Mouse (Mus musculus) liver, postnatal 0 days (tissue): ENCODE measurements around the gene Gm49387. TPM values are rescaled to one million over a fixed set of nuclear protein-coding genes. Genes with fewer than 3 reads are reported as not detected.

Experiments used
- ATAC-seq: fragments of 200-750 bp; cut with Nextera tagmentation; 2 replicates; pipeline ENCODE4 v1.8.0; 2017; ENCODE audit warnings: mild to moderate bottlenecking, moderate library complexity
- DNase-seq: peaks from one replicate; pipeline ENCODE4 v3.0.0-alpha.2; 2016
- H3K27ac ChIP-seq: fragments of 300-500 bp; sonication (generic); 2 replicates; pipeline ENCODE4 v1.5.1; 2014; ENCODE audit warnings: antibody characterized with exemption, moderate library complexity, mild to moderate bottlenecking, low read depth
- H3K27me3 ChIP-seq: fragments of 300-500 bp; sonication (generic); 2 replicates; pipeline ENCODE4 v1.6.1; 2014; ENCODE audit warnings: low read length, control low read depth, mixed read lengths; ENCODE audit not compliant: insufficient read depth
- H3K36me3 ChIP-seq: fragments of 300-500 bp; sonication (generic); replicated peaks from 2 replicates; pipeline ENCODE4 v1.6.1; 2014; ENCODE audit warnings: mild to moderate bottlenecking, control low read depth, low read length, moderate library complexity, mixed read lengths; ENCODE audit not compliant: insufficient read depth
- H3K4me1 ChIP-seq: fragments of 300-500 bp; sonication (generic); 2 replicates; pipeline ENCODE4 v1.6.1; 2014; ENCODE audit warnings: antibody characterized with exemption, mild to moderate bottlenecking, control low read depth; ENCODE audit not compliant: insufficient read depth
- H3K4me2 ChIP-seq: fragments of 300-500 bp; sonication (generic); 2 replicates; pipeline ENCODE4 v1.6.1; 2014; ENCODE audit warnings: low read depth, mild to moderate bottlenecking, low read length, moderate library complexity, mixed read lengths
- H3K4me3 ChIP-seq: fragments of 300-500 bp; sonication (generic); 2 replicates; pipeline ENCODE4 v1.5.1; 2014; ENCODE audit warnings: low read depth, low read length
- H3K9ac ChIP-seq: fragments of 300-500 bp; sonication (generic); replicated peaks from 2 replicates; pipeline ENCODE4 v1.6.1; 2014; ENCODE audit warnings: mild to moderate bottlenecking, moderate library complexity
- H3K9me3 ChIP-seq: fragments of 300-500 bp; sonication (generic); 2 replicates; pipeline ENCODE4 v1.6.1; 2016; ENCODE audit warnings: mild to moderate bottlenecking, control low read depth, low read length, mixed read lengths
- CTCF ChIP-seq: sonication (generic); IDR thresholded peaks from 2 replicates; pipeline ENCODE4 v1.5.1; 2016; ENCODE audit warnings: antibody characterized with exemption, low read depth
- EP300 ChIP-seq: IDR thresholded peaks from 2 replicates; pipeline ENCODE4 v1.6.1; 2016; ENCODE audit warnings: antibody characterized with exemption, low read depth, mild to moderate bottlenecking
- WGBS: fragments of 180-500 bp; shearing (Covaris S2); extraction: QIAGEN DNeasy Blood & Tissue Kit; methylation state at CpG from one replicate; pipeline ENCODE4 v1.1.7; 2014; ENCODE audit not compliant: insufficient replicate concordance; 5-methylcytosine and 5-hydroxymethylcytosine counted together
- polyA plus RNA-seq: library from polyadenylated mRNA; unstranded; fragments of >200 nt; fragmentation: Nextera tagmentation; extraction: Ambion mirVana; gene quantifications from 2 replicates; pipeline ENCODE4 v1.2.1, GENCODE M21; 2015

Gene Gm49387
- polyA plus RNA-seq, 1 experiment from 2014 or later: 3.9 TPM

DNA sequence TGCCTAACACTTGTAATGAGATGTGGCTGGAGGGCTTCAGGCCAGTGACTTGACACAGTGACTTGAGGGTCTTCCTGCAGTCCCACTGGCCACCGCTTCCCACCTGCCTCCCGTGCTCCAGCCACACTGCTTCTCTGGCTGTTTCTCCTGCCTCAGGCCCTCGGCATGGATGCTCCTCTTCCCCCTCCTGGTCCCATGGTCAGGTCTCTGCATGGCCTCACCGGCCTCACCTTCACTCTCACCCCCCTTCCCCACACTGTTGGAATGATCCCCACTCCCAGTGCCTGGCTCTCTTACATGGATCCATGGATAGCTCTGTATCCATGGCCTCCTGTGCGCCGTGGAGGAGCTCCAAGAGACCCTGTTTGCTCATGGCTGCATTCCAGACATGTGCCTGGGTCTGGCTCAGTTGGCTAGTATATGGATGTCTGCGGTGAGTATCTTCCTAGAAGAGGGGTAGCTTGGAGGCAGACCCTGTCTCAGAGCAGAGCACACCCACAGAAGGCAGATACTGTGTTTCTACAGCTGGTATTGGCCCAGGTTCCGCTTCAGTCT lies 17.5 kb upstream of the Gm49387 start:
- TF ChIP-seq CTCF (no peak), EP300 (no peak)
- Histone ChIP-seq H3K4me2 (no peak overlapping the region), H3K36me3 (no peaks in the 10 kb centered on the region), H3K4me3 (no peak overlapping the region), H3K27me3 (no peaks in the 10 kb centered on the region), H3K9ac (no peak overlapping the region), H3K27ac (no peak overlapping the region), H3K9me3 (no peaks in the 10 kb centered on the region), H3K4me1 (peaks cover 40% of the 10 kb centered on the region)
- no peak for ATAC-seq
- WGBS: 90% methylated on average over 8 of the region's 8 CpGs
- DNase-seq: no peak

DNA sequence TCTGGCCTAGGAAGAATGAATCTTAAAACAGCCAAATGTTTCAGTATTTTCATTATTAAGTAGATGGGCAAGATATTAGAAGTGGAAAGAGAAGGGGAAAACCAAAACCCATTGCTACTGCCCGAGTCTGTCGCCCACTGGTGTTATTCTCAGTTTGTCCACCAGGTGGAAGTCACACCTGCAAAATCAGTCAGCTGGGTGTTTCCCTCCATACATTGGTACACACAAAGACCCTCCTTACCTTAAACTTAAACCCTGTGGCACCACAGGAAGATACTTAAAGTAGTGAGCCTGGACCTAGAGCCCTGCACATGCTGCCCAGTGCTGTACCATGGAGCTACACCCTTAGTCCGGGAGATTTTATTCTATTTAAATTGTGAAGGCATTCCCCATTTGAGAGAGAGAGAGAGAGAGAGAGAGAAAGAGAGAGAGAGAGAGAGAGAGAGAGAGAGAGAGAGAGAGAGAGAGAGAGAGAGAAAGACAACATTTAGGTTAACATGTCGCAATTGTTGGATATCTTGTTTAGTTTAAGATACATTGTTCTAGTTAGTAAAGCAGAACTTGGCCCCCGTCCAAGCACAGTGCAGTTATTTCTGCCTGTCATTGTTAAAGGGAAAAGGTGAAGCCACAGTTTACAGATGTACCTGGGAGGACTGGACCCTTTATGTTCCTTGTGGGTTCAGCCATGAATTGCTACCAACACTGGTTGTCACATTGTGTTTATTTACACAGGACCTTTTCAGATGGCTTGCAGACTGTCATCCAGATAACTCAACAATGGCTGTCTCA lies 16.4 kb upstream of the Gm49387 start:
- no peak overlapping the region for H3K4me3 ChIP-seq
- no peak overlapping the region for H3K9ac ChIP-seq
- H3K36me3 ChIP-seq: no peaks in the 10 kb centered on the region
- TF ChIP-seq CTCF (peak; percentile 91), EP300 (no peak)
- ATAC-seq (peak; percentile 43; the same call in 1 of the 2 replicates), DNase-seq (peak; percentile 78)
- H3K4me1 ChIP-seq: peaks cover 35% of the 10 kb centered on the region
- no peaks in the 10 kb centered on the region for H3K9me3 ChIP-seq
- H3K27me3 ChIP-seq: no peaks in the 10 kb centered on the region
- WGBS: 19% methylated on average over 5 of the region's 5 CpGs
- no peak overlapping the region for H3K4me2 ChIP-seq
- no peak overlapping the region for H3K27ac ChIP-seq

DNA sequence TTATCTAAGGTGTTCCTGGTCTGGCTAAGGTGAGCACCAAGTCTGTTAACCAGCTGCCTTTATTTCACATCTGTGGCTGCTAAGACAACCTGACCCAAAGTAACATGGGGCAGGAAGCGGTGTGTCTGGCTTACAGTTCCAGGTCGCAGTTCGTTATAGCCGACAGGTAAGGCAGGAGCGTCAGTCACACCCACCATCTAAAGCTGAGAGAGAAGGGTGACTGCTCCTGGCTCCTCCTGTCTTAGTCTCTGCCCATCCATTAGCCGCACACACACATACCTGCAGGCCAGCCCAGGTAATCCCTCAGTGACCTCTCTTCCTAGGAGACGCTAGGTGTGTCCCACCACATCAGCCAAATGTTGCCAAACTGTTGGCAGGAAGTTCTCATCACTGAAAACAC lies 15.7 kb upstream of the Gm49387 start:
- TF ChIP-seq EP300 (no peak), CTCF (no peak)
- no peak for ATAC-seq
- Histone ChIP-seq H3K27me3 (no peaks in the 10 kb centered on the region), H3K9ac (no peak overlapping the region), H3K4me3 (no peak overlapping the region), H3K9me3 (no peaks in the 10 kb centered on the region), H3K4me1 (peaks cover 29% of the 10 kb centered on the region), H3K36me3 (no peaks in the 10 kb centered on the region), H3K4me2 (no peak overlapping the region), H3K27ac (no peak overlapping the region)
- 66% methylated on average over 7 of the region's 7 CpGs for WGBS
- DNase-seq: no peak

DNA sequence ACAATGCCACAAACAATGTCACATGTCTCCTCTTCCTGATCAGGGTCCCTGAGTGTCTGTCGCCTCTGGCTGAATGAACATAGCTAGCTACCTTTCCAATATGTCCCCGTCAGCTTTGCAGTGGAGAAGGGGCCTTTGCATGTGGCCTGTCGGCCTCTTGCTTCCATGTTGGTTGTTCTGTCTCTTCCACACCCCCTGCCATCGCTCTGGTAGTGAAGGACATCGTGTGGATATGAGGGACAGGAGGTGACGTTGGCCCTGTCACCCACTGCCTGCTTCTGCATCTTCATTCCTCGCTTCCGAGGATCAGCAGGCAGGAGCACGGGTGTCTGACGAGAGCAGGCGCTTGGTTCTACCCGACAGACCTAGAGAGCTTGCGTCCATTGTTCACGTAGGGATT lies 14.7 kb upstream of the Gm49387 start:
- Histone ChIP-seq H3K9ac (no peak overlapping the region), H3K4me3 (no peak overlapping the region), H3K4me2 (no peak overlapping the region), H3K4me1 (peaks cover 24% of the 10 kb centered on the region), H3K27ac (no peak overlapping the region), H3K27me3 (no peaks in the 10 kb centered on the region), H3K9me3 (peaks cover 2% of the 10 kb centered on the region; the same call in 1 of the 2 replicates), H3K36me3 (no peaks in the 10 kb centered on the region)
- DNase-seq (no peak), ATAC-seq (no peak)
- 85% methylated on average over 14 of the region's 14 CpGs for WGBS
- TF ChIP-seq EP300: no peak
- no peak for TF ChIP-seq CTCF

DNA sequence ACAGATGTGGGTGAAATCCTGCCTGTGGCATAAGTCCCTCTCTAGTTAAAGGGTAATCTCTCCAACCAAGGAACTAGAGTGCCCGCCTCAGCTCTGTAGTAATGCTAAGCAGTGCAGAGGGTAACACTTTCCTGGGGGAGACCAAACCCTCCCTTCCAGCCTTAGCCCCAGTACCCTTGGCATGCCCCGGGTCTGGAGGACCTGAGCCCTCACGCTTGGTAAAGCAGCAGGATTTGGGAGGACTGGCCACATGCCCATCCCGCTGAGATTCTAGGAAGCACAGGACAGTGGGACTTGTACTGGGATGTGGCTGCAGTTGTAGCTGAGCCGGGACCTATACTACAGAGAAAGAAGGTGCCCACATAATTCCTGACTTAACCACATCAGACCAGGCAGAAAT lies 14.1 kb upstream of the Gm49387 start:
- no peak for DNase-seq
- Histone ChIP-seq H3K27me3 (no peaks in the 10 kb centered on the region), H3K4me1 (peaks cover 21% of the 10 kb centered on the region), H3K4me2 (no peak overlapping the region), H3K9me3 (peaks cover 2% of the 10 kb centered on the region; the same call in 1 of the 2 replicates), H3K27ac (no peak overlapping the region), H3K36me3 (no peaks in the 10 kb centered on the region), H3K9ac (no peak overlapping the region), H3K4me3 (no peak overlapping the region)
- TF ChIP-seq EP300: no peak
- TF ChIP-seq CTCF: no peak
- ATAC-seq: no peak
- 91% methylated on average over 5 of the region's 5 CpGs for WGBS

DNA sequence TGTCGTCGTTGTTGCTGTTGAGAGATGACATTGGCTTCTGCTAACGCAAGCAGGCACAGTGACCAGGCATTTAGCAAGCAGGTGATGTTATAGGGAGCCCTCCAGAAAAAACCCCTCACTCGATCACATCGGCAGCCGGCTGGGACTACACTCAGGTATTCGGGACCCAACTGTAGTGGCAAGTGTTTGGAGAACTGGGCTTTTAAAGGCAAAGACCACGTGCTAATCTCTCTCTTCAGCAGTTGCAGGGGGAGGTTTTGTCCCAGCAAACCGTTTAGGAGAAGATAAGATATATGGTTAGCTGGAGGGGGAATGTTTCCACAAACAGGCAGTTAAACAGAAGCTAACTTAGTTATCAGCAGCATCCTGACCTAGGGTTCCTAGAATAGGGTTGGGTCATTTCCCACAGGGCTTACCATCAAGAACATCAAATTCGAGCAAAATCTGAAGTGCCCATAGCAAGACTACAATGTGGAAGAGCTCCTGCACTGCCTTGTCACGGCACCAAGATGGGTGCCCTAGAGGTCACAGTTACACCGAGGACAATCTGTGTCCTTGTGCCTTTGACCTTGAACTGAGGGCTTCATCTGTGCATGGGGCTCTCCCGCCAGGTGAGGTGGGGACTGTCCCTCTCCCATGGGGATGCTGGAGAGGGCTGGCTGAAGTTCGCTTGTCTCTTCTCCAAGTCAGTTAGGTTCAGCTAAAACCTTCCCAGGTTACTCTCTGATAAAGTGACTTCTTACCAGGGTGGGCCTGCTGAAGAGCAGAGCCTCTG lies 12.6 kb upstream of the Gm49387 start:
- no peak for DNase-seq
- no peak overlapping the region for H3K4me3 ChIP-seq
- H3K9me3 ChIP-seq: peaks cover 2% of the 10 kb centered on the region; the same call in 1 of the 2 replicates
- H3K4me2 ChIP-seq: no peak overlapping the region
- H3K36me3 ChIP-seq: no peaks in the 10 kb centered on the region
- H3K27me3 ChIP-seq: no peaks in the 10 kb centered on the region
- ATAC-seq: peak; percentile 28
- H3K9ac ChIP-seq: no peak overlapping the region
- peaks cover 25% of the 10 kb centered on the region for H3K4me1 ChIP-seq
- H3K27ac ChIP-seq: no peak overlapping the region
- 63% methylated on average over 14 of the region's 14 CpGs for WGBS
- TF ChIP-seq CTCF (no peak), EP300 (peak; percentile 64)
